Mouse (Mus musculus) MN1 (cell line): Measurements from ENCODE around the gene Myo3b.

Experiments used
- DNase-seq: peaks from one replicate; pipeline ENCODE4 v3.0.0-alpha.2; 2016; ENCODE audit warnings: low spot score

Gene Myo3b

GRCm38 (mm10) chr2:70352435-70353165 is 313.7 kb downstream of the Myo3b start:
- DNase-seq = no peak

DNA sequence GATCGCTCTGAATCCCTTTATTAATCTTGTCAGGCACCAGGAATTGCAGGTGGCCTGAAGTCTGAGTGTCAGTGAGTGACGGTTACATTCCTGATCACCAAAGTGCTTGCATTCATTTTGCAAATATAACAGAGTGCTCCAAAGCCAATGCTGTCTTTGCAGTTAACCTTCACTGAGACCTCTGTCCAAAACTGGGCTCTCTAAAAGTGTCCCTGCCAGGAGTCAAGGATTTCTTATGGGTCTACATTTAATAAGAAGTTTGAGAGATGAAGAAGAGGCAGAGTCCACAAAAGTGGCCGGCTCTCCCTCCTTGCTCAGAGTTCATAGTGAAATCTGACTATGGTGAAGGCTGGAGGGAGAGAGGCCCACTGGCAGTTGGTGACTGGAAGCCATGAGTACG is 315.1 kb downstream of the Myo3b start:
- DNase-seq = no peak

GRCm38 (mm10) chr2:70355026-70355425 is 316.1 kb downstream of the Myo3b start:
- no peak for DNase-seq

DNA sequence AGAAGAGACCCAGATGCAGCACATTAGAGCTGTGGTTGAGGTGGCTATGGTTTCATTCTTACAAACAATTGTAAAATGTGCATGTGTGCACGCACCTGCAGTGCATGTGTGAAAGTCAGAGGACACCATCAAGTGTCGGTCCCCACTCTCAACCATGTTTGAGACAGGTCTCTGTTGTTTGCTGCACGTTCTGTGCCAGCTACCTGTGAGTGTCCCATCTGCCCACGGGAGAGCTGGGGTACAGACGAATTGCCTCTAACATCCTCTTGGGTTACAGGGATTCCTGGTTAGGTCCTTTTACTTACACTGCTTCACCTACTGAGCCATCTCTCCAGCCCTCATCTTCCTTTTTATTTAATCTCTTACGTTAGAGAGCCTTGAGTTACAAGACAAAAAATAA is 330.5 kb downstream of the Myo3b start:
- no peak for DNase-seq

DNA sequence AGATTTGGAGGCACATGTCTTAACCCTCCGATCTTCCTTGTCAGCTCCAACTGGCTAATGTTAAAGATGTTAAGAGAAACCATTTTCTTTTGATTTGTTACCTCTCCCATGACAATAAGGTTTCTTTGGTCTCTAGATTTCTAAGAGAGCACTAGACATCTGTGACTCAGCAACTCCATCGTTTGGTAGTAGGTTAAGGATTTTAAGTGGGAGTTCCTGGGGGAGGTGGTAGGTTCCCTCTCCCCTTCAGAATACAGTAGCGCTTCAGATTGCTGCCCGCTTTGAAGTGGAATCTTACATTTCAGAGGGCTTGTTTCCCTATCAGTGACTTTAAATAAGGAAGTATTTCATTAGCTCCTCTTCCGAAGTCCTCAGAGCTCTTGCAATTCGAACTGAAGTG is 340.4 kb downstream of the Myo3b start:
- DNase-seq = no peak

- no peak for DNase-seq
Observed at GRCm38 (mm10) chr2:70379939-70380338, 341.0 kb downstream of the Myo3b start.

DNA sequence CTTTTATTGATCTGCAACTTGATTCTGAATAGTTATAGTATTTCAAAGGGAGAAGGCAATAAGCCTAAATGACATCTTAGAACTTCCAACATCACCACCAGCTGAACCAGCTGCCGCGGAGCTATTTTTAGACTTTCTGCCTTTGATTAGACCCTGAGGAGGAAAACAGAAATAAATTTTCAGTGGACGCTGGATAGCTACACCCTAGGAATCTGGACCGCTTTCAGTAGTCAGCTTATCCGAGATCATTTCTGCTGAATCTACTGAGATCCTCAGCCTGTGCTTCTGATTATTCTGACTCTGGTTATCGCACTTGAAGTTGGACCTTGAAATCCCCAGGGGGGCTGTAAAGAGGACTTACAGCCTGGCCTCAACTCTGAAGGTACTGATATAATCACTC is 349.7 kb downstream of the Myo3b start:
- no peak for DNase-seq

DNA sequence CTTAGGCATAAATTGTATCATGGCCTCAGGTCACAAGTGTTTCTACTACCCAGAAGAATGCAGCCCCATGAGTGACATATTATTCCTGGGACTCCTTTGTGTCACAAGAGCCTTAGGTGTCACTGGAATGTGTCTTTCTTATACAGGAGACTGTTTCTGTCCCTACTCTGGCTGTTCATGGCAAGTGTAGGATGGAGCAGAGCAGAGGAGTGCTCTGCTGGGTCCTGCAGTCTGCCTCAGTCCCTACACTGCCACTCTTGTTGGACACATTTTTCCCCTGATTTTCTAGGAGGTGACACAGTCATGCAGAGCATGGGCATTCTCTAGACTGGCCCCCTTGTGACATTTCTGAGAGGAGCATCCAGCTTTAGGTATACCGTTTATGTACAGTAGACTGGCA is 350.2 kb downstream of the Myo3b start:
- DNase-seq = no peak

- no peak for DNase-seq
Observed at GRCm38 (mm10) chr2:70397734-70398276, 358.9 kb downstream of the Myo3b start.

- DNase-seq = no peak
Observed at GRCm38 (mm10) chr2:70399441-70400115, 360.7 kb downstream of the Myo3b start.

- no peak for DNase-seq
Observed at GRCm38 (mm10) chr2:70400321-70400720, 361.4 kb downstream of the Myo3b start.

DNA sequence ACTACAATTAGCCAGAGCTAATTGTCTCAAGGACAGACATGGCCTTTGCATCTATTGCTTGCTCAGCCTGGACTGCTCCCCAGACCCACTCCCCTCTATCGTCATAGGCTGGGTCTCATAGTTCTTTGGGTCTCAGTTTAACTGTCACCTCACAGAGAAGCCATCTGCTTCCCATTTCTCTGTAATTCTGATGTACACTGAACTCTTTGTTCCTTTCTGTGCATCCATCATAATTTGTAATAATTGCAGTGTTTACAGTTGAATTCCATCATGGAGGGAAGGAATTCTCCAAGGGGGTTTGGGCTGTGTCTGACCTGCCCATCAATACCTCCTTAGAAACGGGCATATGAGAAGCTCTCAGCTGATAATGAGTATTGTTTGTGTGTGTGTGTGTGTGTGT is 365.4 kb downstream of the Myo3b start:
- no peak for DNase-seq

DNA sequence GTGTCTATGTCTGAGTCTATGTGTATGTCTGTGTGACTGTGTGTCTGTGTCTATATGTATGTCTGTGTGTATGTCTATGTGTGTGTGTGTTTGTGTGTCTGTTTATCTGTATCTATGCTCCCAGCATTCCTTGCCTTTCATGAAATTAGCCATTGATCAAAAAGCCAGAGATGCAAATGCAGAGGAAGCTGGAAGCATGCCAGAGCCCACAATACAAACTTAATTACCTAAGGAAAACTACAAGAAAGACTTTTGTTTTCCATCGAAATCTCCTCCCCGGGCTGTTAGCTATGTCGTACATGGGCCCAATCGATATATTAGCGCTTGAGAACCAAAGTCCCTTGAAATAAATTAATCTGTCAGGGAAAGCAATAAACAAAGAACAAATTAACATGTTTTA is 367.9 kb downstream of the Myo3b start:
- no peak for DNase-seq

DNA sequence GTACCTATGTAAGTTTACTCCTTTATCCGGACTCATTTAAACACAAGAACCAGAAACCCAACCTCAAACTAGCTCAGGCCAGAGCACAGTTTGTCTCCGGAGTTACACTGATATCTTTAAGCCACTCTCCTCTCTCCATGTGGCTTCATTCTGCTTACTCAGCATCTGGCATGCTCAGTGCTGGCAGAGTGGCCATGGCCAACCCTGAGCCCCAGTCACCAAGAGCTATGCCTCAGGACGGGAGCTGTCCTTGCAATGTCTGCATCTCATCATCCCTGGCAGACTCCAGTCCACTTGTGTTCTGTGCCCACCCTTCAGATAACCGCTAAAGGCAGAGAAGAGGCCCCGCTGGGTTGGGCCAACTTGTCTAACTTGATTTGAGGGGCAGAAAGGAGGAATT is 368.8 kb downstream of the Myo3b start:
- DNase-seq = no peak

DNA sequence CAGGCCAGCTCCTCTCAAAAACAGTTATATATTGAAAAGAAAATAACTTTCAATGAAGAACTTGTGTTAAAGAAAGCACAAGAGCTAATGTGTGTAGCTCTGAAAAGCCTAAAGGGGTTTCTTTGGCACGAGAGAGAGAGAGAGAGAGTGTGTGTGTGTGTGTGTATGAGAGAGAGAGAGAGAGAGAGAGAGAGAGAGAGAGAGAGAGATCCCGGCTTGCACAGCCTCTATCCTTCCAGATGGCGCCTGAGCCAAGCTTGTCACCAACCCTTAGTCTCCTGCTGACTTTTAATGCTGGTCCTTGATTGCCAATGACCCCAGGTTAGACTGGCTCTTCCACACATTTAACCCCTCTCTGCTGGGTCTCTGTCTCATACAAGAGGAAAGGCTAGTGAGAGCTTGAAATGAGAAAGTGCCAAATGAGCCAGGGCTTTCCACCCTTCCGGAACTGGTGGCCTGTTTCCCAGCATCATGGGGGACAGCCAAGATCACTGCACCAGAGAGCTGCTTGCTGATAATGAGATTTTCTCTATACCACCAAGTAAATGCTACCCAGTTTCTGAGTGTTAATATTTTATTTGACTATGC is 371.5 kb downstream of the Myo3b start:
- no peak for DNase-seq

DNA sequence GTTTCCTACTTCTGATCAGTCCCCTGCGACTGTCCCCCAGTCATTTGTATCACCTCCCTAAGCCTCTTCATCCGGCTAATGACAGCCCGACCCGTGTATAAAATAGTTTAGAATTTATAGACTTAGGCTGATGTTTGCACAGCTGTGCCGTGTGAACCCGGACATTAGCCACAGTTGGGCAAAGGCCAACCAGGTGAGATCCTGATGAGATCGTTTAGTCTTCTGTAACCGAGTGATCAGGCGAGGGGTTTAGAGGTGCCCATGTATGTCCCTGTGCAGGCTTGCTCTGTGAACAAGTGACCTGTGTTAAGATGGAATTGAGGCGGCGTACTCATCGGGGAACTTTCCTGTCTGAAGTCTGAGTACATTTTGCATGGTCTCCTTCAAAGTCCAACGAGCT is 373.4 kb downstream of the Myo3b start:
- DNase-seq = no peak

DNA sequence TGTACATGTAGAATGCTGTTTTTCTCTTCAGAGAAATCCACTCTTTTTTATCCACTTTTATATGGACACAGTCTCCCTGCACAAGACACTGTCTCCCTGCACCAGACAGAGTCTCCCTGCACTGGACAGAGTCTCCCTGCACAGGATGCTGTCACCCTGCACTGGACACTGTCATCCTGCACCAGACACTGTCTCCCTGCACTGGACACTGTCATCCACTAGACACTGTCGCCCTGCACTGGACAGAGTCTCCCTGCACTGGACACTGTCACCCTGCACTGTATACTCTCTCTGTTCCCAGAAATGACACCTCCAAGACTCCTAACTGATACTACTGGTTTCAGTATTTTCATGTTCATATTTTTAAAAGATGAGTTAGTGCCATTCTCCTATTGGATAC is 375.5 kb downstream of the Myo3b start:
- no peak for DNase-seq

DNA sequence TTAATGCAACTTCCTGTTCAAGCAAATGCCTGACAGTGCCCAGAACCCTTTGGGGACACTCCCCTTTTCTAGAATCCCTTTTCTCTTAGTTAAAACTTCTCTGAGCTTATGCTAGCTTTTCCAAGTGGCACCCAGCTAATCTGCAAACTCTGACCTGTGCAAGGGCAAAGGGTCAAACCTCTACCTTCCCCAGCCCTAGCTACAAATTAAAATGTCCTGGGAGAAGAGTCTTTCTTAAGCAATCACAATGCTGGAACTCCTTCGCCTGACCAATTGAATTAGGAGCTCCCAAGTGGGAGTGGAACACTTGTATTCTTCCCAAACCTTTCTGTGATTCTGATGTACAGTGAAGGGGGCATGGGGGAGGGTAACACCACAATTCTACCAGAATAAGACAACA is 376.6 kb downstream of the Myo3b start:
- no peak for DNase-seq

DNA sequence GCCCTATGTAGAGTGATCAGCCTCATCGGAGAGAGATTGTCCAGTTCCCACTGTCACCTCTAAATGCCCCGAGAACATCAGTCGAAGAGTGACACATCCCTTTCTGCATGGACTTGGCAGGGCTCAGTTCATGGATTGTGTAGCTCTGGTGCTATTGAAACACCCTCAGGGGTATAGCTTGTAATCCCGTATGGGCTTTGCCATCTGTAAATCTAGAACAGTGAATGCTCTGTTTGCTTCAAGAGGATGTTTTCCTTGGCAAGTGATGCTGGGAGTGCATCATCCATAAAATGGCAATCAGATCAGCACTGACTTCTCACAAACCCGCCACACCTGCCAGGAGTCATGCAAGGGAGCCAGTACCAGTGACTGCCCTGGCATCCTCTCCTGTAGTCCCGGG is 380.4 kb downstream of the Myo3b start:
- no peak for DNase-seq

- DNase-seq = no peak
Observed at GRCm38 (mm10) chr2:70421144-70421874, 382.4 kb downstream of the Myo3b start.

DNA sequence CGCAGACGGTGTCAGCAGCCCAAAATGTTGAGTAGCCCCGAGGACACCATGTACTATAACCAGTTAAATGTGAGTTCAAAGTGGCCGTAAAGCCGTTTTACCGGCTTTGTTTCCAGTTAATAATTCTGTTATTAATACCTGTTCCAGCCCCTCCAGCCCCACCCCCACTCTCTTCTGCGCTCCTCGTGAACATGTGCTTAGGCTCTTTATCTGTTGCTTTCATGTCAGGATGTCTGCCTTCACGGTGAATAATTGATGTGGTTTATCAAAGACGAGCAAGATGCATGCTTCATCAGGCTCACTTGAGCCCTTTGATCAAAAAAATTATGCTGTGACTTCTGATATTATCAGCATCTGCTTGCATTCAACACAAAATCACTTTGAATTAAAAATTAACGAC is 386.7 kb downstream of the Myo3b start:
- DNase-seq = no peak

GRCm38 (mm10) chr2:70443035-70443434 is 404.1 kb downstream of the Myo3b start:
- no peak for DNase-seq

GRCm38 (mm10) chr2:70444141-70444540 is 405.2 kb downstream of the Myo3b start:
- no peak for DNase-seq
